Comparison of ENCODE assay signal across 7 mouse cellular contexts in genomic region chr4:41498921-41499391, GRCm38 (mm10). TPM values are rescaled to one million over a fixed set of nuclear protein-coding genes. Genes with fewer than 3 reads are reported as not detected.
DNase-seq lines count a peak whose midpoint lies in the region; ATAC-seq and TF ChIP-seq lines count a peak whose summit lies in the region.

No protein-coding gene starts in this region.

- H3K36me3 ChIP-seq in stomach, embryonic 14.5 days (ENCODE audit: control insufficient read depth, insufficient read depth, low read length) = no peaks in the 10 kb centered on the region
- peaks cover 6% of the 10 kb centered on the region for H3K36me3 ChIP-seq in stomach, postnatal 0 days (ENCODE audit: control insufficient read depth, insufficient read depth, low read length)
- H3K36me3 ChIP-seq in forebrain, embryonic 16.5 days (ENCODE audit: control insufficient read depth, insufficient read depth) = no peaks in the 10 kb centered on the region
- no peaks in the 10 kb centered on the region for H3K36me3 ChIP-seq in stomach, embryonic 16.5 days (ENCODE audit: control insufficient read depth, insufficient read depth, low read length)

- no peak overlapping the region for H3K27ac ChIP-seq in stomach, embryonic 14.5 days (ENCODE audit: low read length)
- no peak overlapping the region for H3K27ac ChIP-seq in stomach, postnatal 0 days (replicated peaks)
- no peak overlapping the region for H3K27ac ChIP-seq in forebrain, embryonic 16.5 days (ENCODE audit: low read length)
- no peak overlapping the region for H3K27ac ChIP-seq in stomach, embryonic 16.5 days (ENCODE audit: low read length)

- no peak for TF ChIP-seq CTCF in stomach, postnatal 0 days (IDR thresholded peaks at IDR 0.05; ENCODE audit: low read depth)

- no peak for DNase-seq in stomach, postnatal 0 days (ENCODE audit: low spot score)
- peak; percentile 57 to 74 for DNase-seq in kidney, postnatal 4 days
- no peak for DNase-seq in testis, postnatal 14 days (ENCODE audit: low spot score)
- no peak for DNase-seq in right cerebral cortex, postnatal 10 days (ENCODE audit: low spot score in 2 of 2)

- peak overlapping the region; percentile 29 for H3K4me3 ChIP-seq in stomach, embryonic 14.5 days (ENCODE audit: low read depth, low read length)
- H3K4me3 ChIP-seq in stomach, postnatal 0 days (ENCODE audit: low read depth, low read length) = no peak overlapping the region; the same call in 1 of the 2 replicates
- H3K4me3 ChIP-seq in forebrain, embryonic 16.5 days (replicated peaks; ENCODE audit: low read length) = peak overlapping the region; percentile 42
- peak overlapping the region; percentile 20 for H3K4me3 ChIP-seq in stomach, embryonic 16.5 days (replicated peaks; ENCODE audit: low read length)

- no peak overlapping the region for H3K9ac ChIP-seq in stomach, embryonic 14.5 days (replicated peaks; ENCODE audit: low read depth, low read length)
- no peak overlapping the region for H3K9ac ChIP-seq in stomach, postnatal 0 days (ENCODE audit: low read length)
- H3K9ac ChIP-seq in forebrain, embryonic 16.5 days (replicated peaks; ENCODE audit: low read depth, low read length) = peak overlapping the region; percentile 25; the same call in 1 of the 2 replicates
- H3K9ac ChIP-seq in stomach, embryonic 16.5 days (ENCODE audit: low read length) = no peak overlapping the region

- H3K4me1 ChIP-seq in stomach, embryonic 14.5 days (ENCODE audit: control insufficient read depth, insufficient read depth, low read length) = peaks cover 22% of the 10 kb centered on the region; the same call in 1 of the 2 replicates
- peaks cover 5% of the 10 kb centered on the region; the same call in 1 of the 2 replicates for H3K4me1 ChIP-seq in stomach, postnatal 0 days (replicated peaks; ENCODE audit: control insufficient read depth, insufficient read depth)
- peaks cover 43% of the 10 kb centered on the region for H3K4me1 ChIP-seq in forebrain, embryonic 16.5 days (replicated peaks; ENCODE audit: control insufficient read depth, insufficient read depth, low read length)
- H3K4me1 ChIP-seq in stomach, embryonic 16.5 days (ENCODE audit: control insufficient read depth, insufficient read depth, low read length) = peaks cover 28% of the 10 kb centered on the region

- TF ChIP-seq EP300 in stomach, postnatal 0 days (optimal IDR thresholded peaks at IDR 0.05) = no peak

- H3K27me3 ChIP-seq in stomach, embryonic 14.5 days (ENCODE audit: control insufficient read depth, insufficient read depth, low read length) = peaks cover 48% of the 10 kb centered on the region
- H3K27me3 ChIP-seq in stomach, postnatal 0 days (ENCODE audit: control insufficient read depth, insufficient read depth, low read length) = peaks cover 7% of the 10 kb centered on the region
- peaks cover 46% of the 10 kb centered on the region for H3K27me3 ChIP-seq in forebrain, embryonic 16.5 days (replicated peaks; ENCODE audit: control insufficient read depth, insufficient read depth, low read length)
- peaks cover 55% of the 10 kb centered on the region for H3K27me3 ChIP-seq in stomach, embryonic 16.5 days (ENCODE audit: control insufficient read depth, insufficient read depth, low read length)

- WGBS in stomach, embryonic 14.5 days = 6% methylated on average over 43 of the region's 43 CpGs
- WGBS in stomach, postnatal 0 days = 46% methylated on average over 43 of the region's 43 CpGs
- 16% methylated on average over 43 of the region's 43 CpGs for WGBS in forebrain, embryonic 16.5 days
- 22% methylated on average over 43 of the region's 43 CpGs for WGBS in stomach, embryonic 16.5 days

- peak overlapping the region; percentile 45 for H3K4me2 ChIP-seq in stomach, embryonic 14.5 days (replicated peaks; ENCODE audit: low read depth, low read length)
- H3K4me2 ChIP-seq in stomach, postnatal 0 days (replicated peaks; ENCODE audit: low read depth) = no peak overlapping the region
- peak overlapping the region; percentile 60 for H3K4me2 ChIP-seq in forebrain, embryonic 16.5 days (ENCODE audit: low read length)
- peak overlapping the region; percentile 44 for H3K4me2 ChIP-seq in stomach, embryonic 16.5 days (ENCODE audit: low read depth, low read length)

- no peak for ATAC-seq in stomach, embryonic 14.5 days (ENCODE audit: insufficient number of reproducible peaks, insufficient read depth, low FRiP score, low read depth)
- no peak for ATAC-seq in stomach, postnatal 0 days (ENCODE audit: low FRiP score, low TSS enrichment)
- no peak for ATAC-seq in forebrain, embryonic 16.5 days
- ATAC-seq in stomach, embryonic 16.5 days (ENCODE audit: insufficient read depth, low FRiP score) = no peak

- no peaks in the 10 kb centered on the region for H3K9me3 ChIP-seq in stomach, embryonic 14.5 days (ENCODE audit: control insufficient read depth, low read depth, low read length)
- no peaks in the 10 kb centered on the region for H3K9me3 ChIP-seq in stomach, postnatal 0 days (ENCODE audit: control insufficient read depth, low read length)
- H3K9me3 ChIP-seq in forebrain, embryonic 16.5 days (ENCODE audit: control insufficient read depth, low read length) = no peaks in the 10 kb centered on the region
- no peaks in the 10 kb centered on the region for H3K9me3 ChIP-seq in stomach, embryonic 16.5 days (replicated peaks; ENCODE audit: control insufficient read depth, low read length)

RNA-seq across cellular contexts. Expression of gene AI464131, which starts 3.9 kb away (rescaled TPM):
- 4.6 and 4.8 TPM in 2 replicates for polyA plus RNA-seq in stomach, embryonic 14.5 days (2014; fragmentation: Nextera tagmentation; extraction: Ambion mirVana)
- 3.9 and 4.5 TPM in 2 replicates for polyA plus RNA-seq in stomach, postnatal 0 days (2015; fragmentation: Nextera tagmentation; extraction: Ambion mirVana)
- 2.8 and 3.4 TPM in 2 replicates for polyA plus RNA-seq in forebrain, embryonic 16.5 days (2015; fragmentation: Nextera tagmentation; extraction: Ambion mirVana)
- polyA plus RNA-seq in stomach, embryonic 16.5 days (2015; fragmentation: Nextera tagmentation; extraction: Ambion mirVana) = 7.9 and 9.6 TPM in 2 replicates

RNA-seq across cellular contexts. Expression of gene 1110017D15Rik, which starts 18.2 kb away (rescaled TPM):
- polyA plus RNA-seq in stomach, embryonic 14.5 days (2014; fragmentation: Nextera tagmentation; extraction: Ambion mirVana) = 0.98 and 1.8 TPM in 2 replicates
- 0.51 and 0.53 TPM in 2 replicates for polyA plus RNA-seq in stomach, postnatal 0 days (2015; fragmentation: Nextera tagmentation; extraction: Ambion mirVana)
- 8.8 and 11.1 TPM in 2 replicates for polyA plus RNA-seq in forebrain, embryonic 16.5 days (2015; fragmentation: Nextera tagmentation; extraction: Ambion mirVana)
- 0.65 and 0.87 TPM in 2 replicates for polyA plus RNA-seq in stomach, embryonic 16.5 days (2015; fragmentation: Nextera tagmentation; extraction: Ambion mirVana)

RNA-seq across cellular contexts. Expression of gene Nudt2, which starts 34.0 kb away (rescaled TPM):
- polyA plus RNA-seq in stomach, embryonic 14.5 days (2014; fragmentation: Nextera tagmentation; extraction: Ambion mirVana) = 47.7 and 50.6 TPM in 2 replicates
- polyA plus RNA-seq in stomach, postnatal 0 days (2015; fragmentation: Nextera tagmentation; extraction: Ambion mirVana) = 38.6 and 38.8 TPM in 2 replicates
- polyA plus RNA-seq in forebrain, embryonic 16.5 days (2015; fragmentation: Nextera tagmentation; extraction: Ambion mirVana) = 68.2 and 71.7 TPM in 2 replicates
- polyA plus RNA-seq in stomach, embryonic 16.5 days (2015; fragmentation: Nextera tagmentation; extraction: Ambion mirVana) = 49.5 and 49.6 TPM in 2 replicates

RNA-seq across cellular contexts. Expression of gene Kif24, which starts 34.3 kb away (rescaled TPM):
- 7.4 and 8.0 TPM in 2 replicates for polyA plus RNA-seq in stomach, embryonic 14.5 days (2014; fragmentation: Nextera tagmentation; extraction: Ambion mirVana)
- 1.4 and 1.5 TPM in 2 replicates for polyA plus RNA-seq in stomach, postnatal 0 days (2015; fragmentation: Nextera tagmentation; extraction: Ambion mirVana)
- 3.7 and 4.9 TPM in 2 replicates for polyA plus RNA-seq in forebrain, embryonic 16.5 days (2015; fragmentation: Nextera tagmentation; extraction: Ambion mirVana)
- polyA plus RNA-seq in stomach, embryonic 16.5 days (2015; fragmentation: Nextera tagmentation; extraction: Ambion mirVana) = 4.8 and 6.0 TPM in 2 replicates

Comparison
In these comparisons a context has a peak if more than half of its experiments do, and no peak if none do; other contexts are left out.
1. DNase-seq: peak in kidney, postnatal 4 days (2 of 2); none in stomach, postnatal 0 days (single experiment), testis, postnatal 14 days (single experiment) and right cerebral cortex, postnatal 10 days (0 of 2).